Mouse (Mus musculus) G1E (cell line): ENCODE data around the gene Wdr63.

ENCODE experiments used
- CTCF ChIP-seq: IDR thresholded peaks from 2 replicates; pipeline ENCODE4 v1.5.1; 2012; ENCODE audit warnings: low read depth, low read length, inconsistent platforms, mixed read lengths
- GATA1 ChIP-seq: IDR thresholded peaks from 2 replicates; pipeline ENCODE4 v1.6.1; 2012; ENCODE audit warnings: borderline replicate concordance, low read length, inconsistent platforms, mixed read lengths
- GATA2 ChIP-seq: IDR thresholded peaks from 2 replicates; pipeline ENCODE4 v1.6.1; 2012; ENCODE audit warnings: low read depth, low read length, inconsistent platforms, borderline replicate concordance
- TAL1 ChIP-seq: conservative IDR thresholded peaks from 2 replicates; pipeline ENCODE4 v1.6.1; 2012; ENCODE audit warnings: low read depth, low read length, inconsistent platforms, mixed read lengths

DNA sequence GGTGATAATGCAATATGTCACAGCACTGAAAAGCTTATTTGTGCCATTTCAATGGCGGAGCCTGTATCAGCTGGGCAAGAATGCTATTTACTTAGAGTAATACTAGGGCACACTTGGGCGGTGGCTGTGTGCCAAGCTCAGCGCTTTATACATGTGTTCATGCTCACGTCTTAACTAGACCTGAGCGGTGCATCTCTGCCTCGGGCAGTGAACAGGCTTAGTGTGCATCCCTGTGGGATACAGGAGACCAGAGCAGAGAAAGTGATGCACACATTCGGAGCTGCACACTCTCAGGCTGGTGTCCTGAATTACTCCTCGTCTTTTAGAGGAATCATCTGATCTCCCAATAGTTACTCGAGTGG is 15.5 kb upstream of the Wdr63 start:
- TF ChIP-seq GATA2 (no peak), CTCF (no peak), GATA1 (no peak), TAL1 (no peak)
